Mouse (Mus musculus): ENCODE measurements around the gene Ush2a.

Gene Ush2a

GRCm38 (mm10) chr1:188660882-188661281 is 399.1 kb downstream of the Ush2a start:
- peak; percentile 5 for DNase-seq (ENCODE audit: low read depth, low spot score)

GRCm38 (mm10) chr1:188667460-188667859 is 405.6 kb downstream of the Ush2a start:
- DNase-seq (ENCODE audit: low read depth, low spot score), result no peak

- no peak for DNase-seq (ENCODE audit: low read depth, low spot score)
Observed at GRCm38 (mm10) chr1:188668513-188668912, 406.7 kb downstream of the Ush2a start.

GRCm38 (mm10) chr1:188672871-188673270 is 411.0 kb downstream of the Ush2a start:
- DNase-seq (ENCODE audit: low read depth, low spot score), result no peak

- no peak for DNase-seq (ENCODE audit: low read depth, low spot score)
Observed at GRCm38 (mm10) chr1:188674640-188675510, 413.1 kb downstream of the Ush2a start.

- DNase-seq (ENCODE audit: low read depth, low spot score), result no peak
Observed at GRCm38 (mm10) chr1:188675511-188675863, 413.7 kb downstream of the Ush2a start.

GRCm38 (mm10) chr1:188678189-188678588 is 416.4 kb downstream of the Ush2a start:
- DNase-seq (ENCODE audit: low read depth, low spot score), result no peak

- no peak for DNase-seq (ENCODE audit: low read depth, low spot score)
Observed at GRCm38 (mm10) chr1:188686362-188686761, 424.5 kb downstream of the Ush2a start.

- DNase-seq (ENCODE audit: low read depth, low spot score), result peak; percentile 54
Observed at GRCm38 (mm10) chr1:188696295-188696694, 434.5 kb downstream of the Ush2a start.

GRCm38 (mm10) chr1:188708176-188708575 is 446.4 kb downstream of the Ush2a start:
- DNase-seq (ENCODE audit: low read depth, low spot score), result peak; percentile 60

GRCm38 (mm10) chr1:188708694-188709093 is 446.9 kb downstream of the Ush2a start:
- no peak for DNase-seq (ENCODE audit: low read depth, low spot score)

- DNase-seq (ENCODE audit: low read depth, low spot score), result no peak
Observed at GRCm38 (mm10) chr1:188714131-188714530, 452.3 kb downstream of the Ush2a start.

- no peak for DNase-seq (ENCODE audit: low read depth, low spot score)
Observed at GRCm38 (mm10) chr1:188714941-188715340, 453.1 kb downstream of the Ush2a start.

- no peak for DNase-seq (ENCODE audit: low read depth, low spot score)
Observed at GRCm38 (mm10) chr1:188716886-188717285, 455.1 kb downstream of the Ush2a start.

GRCm38 (mm10) chr1:188725122-188725995 is 463.5 kb downstream of the Ush2a start:
- no peak for DNase-seq (ENCODE audit: low read depth, low spot score)

GRCm38 (mm10) chr1:188726937-188727336 is 465.1 kb downstream of the Ush2a start:
- DNase-seq (ENCODE audit: low read depth, low spot score), result no peak

GRCm38 (mm10) chr1:188728625-188729024 is 466.8 kb downstream of the Ush2a start:
- DNase-seq (ENCODE audit: low read depth, low spot score), result no peak

GRCm38 (mm10) chr1:188729179-188729578 is 467.4 kb downstream of the Ush2a start:
- no peak for DNase-seq (ENCODE audit: low read depth, low spot score)

- DNase-seq (ENCODE audit: low read depth, low spot score), result no peak
Observed at GRCm38 (mm10) chr1:188734741-188735266, 473.0 kb downstream of the Ush2a start.

- no peak for DNase-seq (ENCODE audit: low read depth, low spot score)
Observed at GRCm38 (mm10) chr1:188742971-188743370, 481.1 kb downstream of the Ush2a start.

- no peak for DNase-seq (ENCODE audit: low read depth, low spot score)
Observed at GRCm38 (mm10) chr1:188755031-188755430, 493.2 kb downstream of the Ush2a start.

GRCm38 (mm10) chr1:188760515-188760914 is 498.7 kb downstream of the Ush2a start:
- DNase-seq (ENCODE audit: low read depth, low spot score), result no peak
